Mouse (Mus musculus) cortical plate, adult 2 months (tissue): ENCODE measurements around the gene E130114P18Rik.

Experiments used
- CTCF ChIP-seq: fragments of 200-500 bp; IDR thresholded peaks from 2 replicates; pipeline ENCODE4 v1.5.1; 2011; ENCODE audit warnings: mild to moderate bottlenecking, control low read depth, low read length; ENCODE audit not compliant: insufficient read depth; ENCODE audit errors: extremely low read depth
- POLR2A ChIP-seq: fragments of 200-500 bp; IDR thresholded peaks from 2 replicates; pipeline ENCODE4 v1.6.1; 2011; ENCODE audit warnings: mild to moderate bottlenecking, low read length, control low read depth; ENCODE audit not compliant: insufficient read depth; ENCODE audit errors: extremely low read depth

GRCm38 (mm10) chr4:97820474-97821259, 42.8 kb upstream of the E130114P18Rik start:
- TF ChIP-seq POLR2A (no peak), CTCF (no peak)
